Mouse (Mus musculus) right cerebral cortex, postnatal 25 days (tissue): ENCODE data around the gene Syde2.

Experiments used
- DNase-seq: peaks from one replicate; pipeline ENCODE4 v3.0.0; 2022

Syde2 gene

GRCm38 (mm10) chr3:146013490-146013889 lies 25.8 kb downstream of the Syde2 start:
- no peak for DNase-seq

DNA sequence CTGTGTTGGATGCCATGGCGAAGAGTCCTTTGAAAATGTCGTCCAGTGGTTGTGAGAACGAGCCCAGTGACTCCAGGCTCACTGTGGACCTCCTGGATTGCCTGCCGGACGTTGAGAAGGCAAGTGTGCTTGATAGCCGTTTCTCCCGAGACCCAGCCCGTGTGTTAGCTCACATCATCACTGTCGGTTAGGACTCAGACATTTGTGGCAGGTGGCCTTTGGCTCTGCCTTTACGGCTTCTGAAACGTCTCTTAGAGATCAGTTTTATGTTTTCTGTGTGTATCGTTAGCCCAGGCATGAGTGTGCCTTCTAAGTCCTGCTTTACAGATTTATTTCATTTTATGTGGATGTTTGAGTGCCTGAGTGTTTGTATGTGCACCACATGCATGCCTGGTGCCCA lies 26.7 kb downstream of the Syde2 start:
- no peak for DNase-seq

DNA sequence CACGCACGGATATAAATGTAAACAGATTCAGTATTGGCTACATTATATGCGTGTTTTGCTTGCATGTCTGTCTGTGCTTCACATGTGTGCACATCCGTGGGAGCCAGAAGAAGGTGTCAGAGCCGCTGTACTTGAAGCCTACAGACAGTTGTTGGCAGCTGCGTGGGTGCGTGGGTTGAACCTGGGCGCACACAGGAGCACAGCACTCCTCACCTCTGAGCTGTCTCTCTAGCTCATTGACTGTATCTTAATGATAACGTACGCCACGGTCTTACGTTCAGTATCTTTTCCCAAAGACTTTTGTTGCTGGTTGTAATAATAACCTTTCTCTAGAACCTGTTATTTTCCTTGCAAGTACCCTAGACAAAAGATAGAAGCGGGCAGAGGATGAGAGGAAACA lies 29.3 kb downstream of the Syde2 start:
- no peak for DNase-seq

DNA sequence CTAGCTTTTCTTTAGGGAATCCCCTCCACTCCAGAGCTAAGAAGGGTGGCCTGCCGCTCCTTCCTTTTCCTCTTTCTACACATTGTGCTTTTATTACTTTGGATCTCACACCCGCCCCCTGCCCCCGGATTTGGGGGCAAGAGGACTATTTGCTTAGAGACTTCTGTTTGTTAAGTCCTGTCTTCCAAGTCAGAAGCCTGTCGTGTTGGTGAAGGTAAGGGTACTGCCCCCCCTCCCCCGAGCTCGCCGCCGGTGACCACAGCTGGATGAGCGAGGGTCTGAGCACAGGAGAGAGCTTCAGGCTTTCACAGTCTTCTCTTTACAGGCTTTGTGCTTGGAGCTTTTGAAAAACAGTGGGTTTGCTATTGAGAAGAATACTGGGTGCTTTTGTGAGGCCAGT lies 29.9 kb downstream of the Syde2 start:
- no peak for DNase-seq

GRCm38 (mm10) chr3:146022232-146022631 lies 34.6 kb downstream of the Syde2 start:
- no peak for DNase-seq

- no peak for DNase-seq
Observed at GRCm38 (mm10) chr3:146024746-146025145, 37.1 kb downstream of the Syde2 start.

- no peak for DNase-seq
Observed at GRCm38 (mm10) chr3:146025499-146025898, 37.8 kb downstream of the Syde2 start.

- no peak for DNase-seq
Observed at GRCm38 (mm10) chr3:146027116-146027515, 39.4 kb downstream of the Syde2 start.

GRCm38 (mm10) chr3:146028406-146028805 lies 40.7 kb downstream of the Syde2 start:
- no peak for DNase-seq

DNA sequence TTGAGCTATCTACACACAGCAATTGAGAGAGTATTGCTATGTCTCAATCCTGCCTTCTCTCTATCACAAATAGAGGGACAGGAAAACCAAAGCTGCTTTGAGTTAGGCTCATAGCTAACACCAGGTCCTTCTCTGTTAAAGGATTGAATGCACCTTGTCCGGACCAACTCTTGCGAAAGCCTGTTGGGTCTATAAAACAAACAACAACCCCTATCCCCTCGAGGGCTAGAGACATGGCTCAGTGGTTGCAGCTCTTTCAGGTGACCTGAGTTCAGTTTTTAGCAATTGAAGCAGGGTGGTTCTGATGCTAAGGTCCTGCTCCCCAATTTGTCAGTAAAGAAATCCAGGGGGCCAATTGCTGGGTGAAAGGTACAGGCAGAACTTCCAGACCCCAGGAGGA lies 41.6 kb downstream of the Syde2 start:
- no peak for DNase-seq

- no peak for DNase-seq
Observed at GRCm38 (mm10) chr3:146030255-146030836, 42.7 kb downstream of the Syde2 start.

GRCm38 (mm10) chr3:146032976-146033375 lies 45.3 kb downstream of the Syde2 start:
- DNase-seq: no peak

GRCm38 (mm10) chr3:146037906-146038305 lies 50.2 kb downstream of the Syde2 start:
- no peak for DNase-seq

GRCm38 (mm10) chr3:146039132-146039903 lies 51.6 kb downstream of the Syde2 start:
- DNase-seq: no peak

DNA sequence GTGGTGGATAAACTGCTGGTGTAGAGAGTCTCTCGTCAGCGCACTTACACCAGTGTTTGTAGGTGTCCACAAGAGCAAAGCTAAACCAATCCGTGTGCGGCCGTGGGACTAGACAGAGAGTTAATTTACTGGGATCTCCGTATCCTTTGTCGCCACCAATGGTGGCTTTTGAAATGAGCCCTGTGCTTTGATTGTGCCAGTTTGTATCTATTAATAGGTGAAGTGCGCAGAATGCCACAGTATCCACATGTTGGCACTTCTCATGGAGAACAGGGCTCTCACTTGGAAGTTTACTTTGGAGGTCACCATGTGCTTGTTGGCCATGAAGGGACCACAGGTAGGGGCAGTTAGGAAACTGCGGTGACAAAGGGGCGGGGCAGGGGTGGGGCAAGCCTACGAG lies 53.7 kb downstream of the Syde2 start:
- no peak for DNase-seq

- no peak for DNase-seq
Observed at GRCm38 (mm10) chr3:146044977-146045376, 57.3 kb downstream of the Syde2 start.

- DNase-seq: no peak
Observed at GRCm38 (mm10) chr3:146046076-146046475, 58.4 kb downstream of the Syde2 start.

GRCm38 (mm10) chr3:146047704-146048207 lies 60.1 kb downstream of the Syde2 start:
- DNase-seq: no peak

- no peak for DNase-seq
Observed at GRCm38 (mm10) chr3:146049951-146050350, 62.3 kb downstream of the Syde2 start.

DNA sequence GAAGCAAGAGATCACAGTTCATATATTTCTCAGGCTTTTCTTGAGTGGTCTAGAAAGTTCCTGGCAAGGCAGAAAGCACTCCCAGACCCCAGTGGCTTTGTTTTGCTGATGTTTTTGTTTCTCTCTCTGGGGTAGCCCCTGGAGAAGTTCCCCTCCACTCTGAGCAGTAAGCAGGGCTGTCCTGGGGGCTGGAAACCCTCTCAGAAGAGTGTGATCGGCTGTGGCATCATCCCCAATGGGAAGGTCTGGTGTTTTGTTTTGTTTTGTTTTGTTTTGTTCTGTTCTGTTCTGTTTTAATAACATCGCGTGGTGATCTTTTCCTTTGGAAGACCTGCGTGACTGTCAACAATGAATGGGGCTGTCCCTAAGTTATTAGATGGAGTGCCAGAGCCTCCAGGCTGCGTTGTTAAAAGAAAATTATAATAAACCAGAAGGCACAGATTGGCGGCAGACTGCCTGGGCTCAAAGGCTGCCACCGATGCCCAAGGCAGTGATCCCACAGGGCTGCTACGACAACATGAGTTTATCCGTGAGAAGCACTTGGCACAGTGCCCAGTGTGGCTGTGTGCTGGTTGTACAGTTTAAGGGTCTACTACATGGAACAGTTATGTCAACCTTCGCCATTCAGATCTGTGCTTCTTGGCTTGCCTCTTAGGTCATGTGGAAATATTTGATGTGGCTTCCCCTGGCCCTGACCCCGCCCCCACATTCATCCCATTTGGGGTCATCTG lies 63.8 kb downstream of the Syde2 start:
- DNase-seq: no peak

- DNase-seq: no peak
Observed at GRCm38 (mm10) chr3:146053082-146053814, 65.6 kb downstream of the Syde2 start.

- no peak for DNase-seq
Observed at GRCm38 (mm10) chr3:146053873-146054272, 66.2 kb downstream of the Syde2 start.

DNA sequence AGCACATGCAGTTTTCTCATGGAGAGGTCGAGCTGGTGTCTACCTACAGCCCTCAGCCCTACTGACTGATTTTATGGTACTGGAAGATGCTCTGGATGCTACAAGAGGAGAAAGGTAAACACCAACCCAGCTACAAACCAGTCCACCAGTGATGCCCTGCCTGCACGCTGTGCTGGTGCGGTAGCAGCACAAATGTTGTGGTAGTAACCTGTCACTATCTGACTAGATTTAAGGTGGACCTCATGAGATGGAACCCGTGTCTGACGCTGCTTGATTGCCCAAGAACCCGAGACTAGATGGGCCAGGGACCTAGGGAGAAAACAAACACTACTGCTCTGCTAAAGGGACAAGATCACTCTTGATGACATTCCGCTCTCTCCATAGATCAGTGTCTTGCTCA lies 69.5 kb downstream of the Syde2 start:
- no peak for DNase-seq
